Mouse (Mus musculus) urinary bladder, adult 2 months (tissue): ENCODE measurements around the gene Pdhx. TPM values are rescaled to one million over a fixed set of nuclear protein-coding genes. Genes with fewer than 3 reads are reported as not detected.

Experiments
- DNase-seq: peaks from one replicate; pipeline ENCODE4 v3.0.0; 2022; ENCODE audit warnings: low spot score
- polyA plus RNA-seq: library from polyadenylated mRNA; depleted of rRNA; stranded (reverse); fragments of >200 nt; gene quantifications from 2 replicates; pipeline ENCODE4 v1.2.3, GENCODE M21; 2012; rRNA removed

The Pdhx gene
- polyA plus RNA-seq, 1 experiment: 22.1 TPM

DNA sequence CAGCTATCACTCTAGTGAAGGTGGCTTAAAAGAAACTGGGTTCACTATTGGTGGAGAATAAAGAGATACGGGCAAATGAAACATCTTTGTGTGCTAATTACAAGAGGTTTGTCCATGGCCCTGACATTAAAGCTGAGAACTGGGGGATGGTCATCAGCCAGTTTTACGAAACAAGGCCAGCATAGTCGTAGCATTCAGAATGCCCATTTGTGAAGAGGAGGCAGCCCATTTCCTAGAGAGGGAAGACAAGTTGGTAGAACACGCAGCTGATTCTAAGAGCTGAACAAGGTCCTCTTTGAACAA, 85.7 kb downstream of the Pdhx start:
- no peak for DNase-seq

DNA sequence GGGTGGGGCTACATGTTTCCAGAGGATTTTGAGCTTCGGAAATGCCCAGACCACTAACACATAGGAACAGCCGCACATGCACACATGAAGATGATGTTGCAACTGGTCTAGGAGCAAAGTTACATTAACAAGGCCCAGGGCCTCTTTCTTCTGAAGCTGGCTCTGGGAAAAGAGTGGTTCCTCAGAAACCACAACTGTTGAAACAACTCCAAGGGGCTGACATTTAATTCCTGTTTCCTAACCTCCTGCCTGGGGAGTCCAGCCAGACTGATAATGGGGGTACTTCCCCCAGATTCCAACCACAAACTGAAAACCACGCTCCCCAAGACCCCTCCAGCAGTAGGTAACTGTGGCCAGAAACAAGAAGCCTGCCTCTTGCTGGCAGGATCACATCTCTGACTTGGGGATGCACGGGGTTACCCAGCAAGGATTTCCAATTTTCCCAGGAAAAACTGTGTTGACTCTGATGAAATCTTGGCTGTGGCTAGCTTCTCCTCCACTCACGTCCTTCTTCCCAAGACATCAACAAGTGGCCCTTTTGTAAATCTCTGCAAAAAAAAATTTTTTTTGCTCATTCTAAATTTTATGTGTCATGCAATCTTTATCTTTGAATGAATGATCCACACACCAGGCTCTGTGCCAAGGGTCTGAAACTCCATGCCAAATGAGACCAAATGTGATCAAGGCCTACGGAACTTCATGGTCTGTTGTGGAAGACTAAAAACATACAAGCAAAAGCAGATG, 86.2 kb downstream of the Pdhx start:
- DNase-seq: no peak

DNA sequence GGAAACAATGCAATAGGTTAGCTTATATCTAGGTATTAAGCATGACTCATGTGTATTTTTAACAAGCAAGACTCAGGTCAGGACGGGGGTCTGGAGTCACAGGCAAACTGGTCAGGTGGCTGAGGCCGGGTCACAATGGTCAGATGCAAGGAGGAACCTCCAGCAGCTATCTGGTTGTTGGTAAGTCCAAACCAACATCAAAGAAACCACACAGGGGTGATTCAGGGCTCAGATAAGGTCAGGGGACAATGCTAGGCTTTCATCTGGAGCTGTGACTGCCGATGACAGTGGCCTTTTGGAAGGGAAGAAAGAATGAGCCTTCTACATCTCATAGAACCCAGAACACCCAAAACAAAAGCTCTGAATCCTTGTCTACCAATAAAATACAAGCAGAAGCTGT, 86.9 kb downstream of the Pdhx start:
- no peak for DNase-seq

DNA sequence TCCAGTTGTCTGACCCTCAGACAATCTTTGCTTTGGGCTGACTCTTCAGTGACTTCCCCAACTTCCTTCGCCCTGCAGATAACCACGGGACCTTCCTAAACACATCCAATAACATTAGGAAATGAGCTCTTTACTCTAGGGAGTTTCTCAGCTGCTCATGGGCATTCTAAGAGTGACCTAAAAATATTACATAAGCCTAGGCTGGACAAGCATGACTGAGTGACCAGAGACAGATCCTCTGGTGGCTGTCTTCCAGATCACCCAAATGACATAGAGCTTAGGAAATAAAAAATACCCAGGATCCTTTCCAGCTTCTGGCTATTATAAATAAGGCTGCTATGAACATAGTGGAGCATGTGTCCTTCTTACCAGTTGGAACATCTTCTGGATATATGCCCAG, 90.5 kb downstream of the Pdhx start:
- DNase-seq: no peak

DNA sequence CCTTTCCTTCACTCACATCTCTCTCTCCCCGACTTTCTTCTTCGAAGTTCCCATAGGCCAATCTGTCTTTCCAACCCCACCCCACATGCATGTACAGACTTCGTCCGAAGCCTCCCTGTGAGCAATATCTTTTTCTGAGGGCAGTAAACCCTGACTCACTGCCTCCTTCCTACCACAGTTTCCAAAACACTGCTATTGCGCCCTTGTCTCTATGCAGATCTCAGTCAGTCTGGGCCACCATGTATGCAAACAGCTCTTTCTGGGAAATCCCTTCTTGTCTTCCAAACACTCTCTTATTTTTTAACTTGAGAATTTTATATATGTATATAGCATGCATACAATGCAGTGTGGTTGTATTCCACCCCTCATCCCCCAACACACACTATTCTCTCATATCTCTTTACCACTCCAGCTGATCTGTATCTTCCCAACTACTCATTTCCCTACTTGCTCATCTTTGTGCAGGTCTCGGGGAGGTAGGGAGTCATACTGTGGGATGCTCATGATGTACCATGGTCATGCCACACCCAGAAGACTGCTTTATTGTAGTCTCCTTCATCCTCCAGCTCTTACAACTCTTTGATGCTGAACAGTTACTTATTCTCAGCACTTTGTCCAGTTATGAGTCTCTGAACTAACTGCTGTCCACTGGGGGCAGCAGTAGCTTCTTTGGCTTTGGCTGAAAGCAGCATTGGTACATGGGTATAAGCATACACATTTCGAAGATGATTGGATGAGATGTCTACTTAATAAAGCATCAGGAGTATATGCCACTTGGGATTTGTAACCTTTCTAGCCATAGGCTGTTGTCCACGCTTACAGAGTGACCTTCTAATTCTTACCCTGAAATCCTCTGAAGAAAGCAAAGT, 91.6 kb downstream of the Pdhx start:
- DNase-seq: no peak

GRCm38 (mm10) chr2:102980870-102981269, 92.4 kb downstream of the Pdhx start:
- DNase-seq: no peak

GRCm38 (mm10) chr2:102979519-102979918, 93.8 kb downstream of the Pdhx start:
- no peak for DNase-seq

DNA sequence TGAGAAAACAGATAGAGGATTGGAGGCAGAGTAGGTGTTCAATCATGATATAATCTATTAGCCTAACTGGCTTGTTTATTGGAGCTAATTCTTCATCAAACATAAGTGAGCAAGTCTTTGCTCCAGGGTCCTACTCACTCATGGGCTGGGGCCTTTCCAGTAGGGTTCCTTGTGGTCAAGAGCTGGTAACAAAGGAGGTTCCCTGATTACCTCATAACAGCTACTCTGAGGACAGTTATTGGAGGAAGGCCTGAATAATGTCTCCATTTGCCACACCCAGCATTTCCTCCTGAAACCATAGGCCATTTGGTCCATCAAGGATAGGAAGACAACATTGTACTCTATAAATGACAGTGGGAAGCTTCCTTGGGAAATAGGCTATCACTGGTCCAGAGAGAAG, 94.2 kb downstream of the Pdhx start:
- no peak for DNase-seq

DNA sequence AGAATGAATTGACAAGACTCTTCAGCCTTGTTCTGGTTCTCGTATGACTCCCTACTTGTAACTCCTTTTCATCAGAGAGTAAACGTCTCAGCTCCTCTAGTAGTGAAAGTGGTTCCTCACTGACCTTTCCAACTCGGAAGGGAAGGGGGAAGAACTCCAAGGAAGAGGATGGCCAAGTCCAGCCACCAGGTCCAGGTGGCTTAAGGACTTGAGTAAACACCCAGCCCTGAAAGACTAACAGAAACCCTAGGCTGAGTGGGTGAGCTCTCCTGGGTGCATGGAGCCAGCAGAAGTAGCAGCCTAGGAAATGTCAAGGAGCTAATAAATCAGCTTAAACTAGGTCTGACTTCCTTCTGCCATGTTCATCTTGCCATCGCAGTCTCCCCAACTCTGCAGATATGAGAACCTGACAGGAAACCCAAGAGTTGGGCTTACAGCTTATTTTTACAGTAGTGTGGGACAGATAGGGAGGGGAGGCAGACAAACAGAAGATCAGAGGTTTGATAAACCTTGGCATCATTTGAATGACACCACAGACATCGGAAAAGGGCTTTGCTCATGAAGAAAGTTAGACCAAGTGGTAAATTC, 97.9 kb downstream of the Pdhx start:
- DNase-seq: no peak

- no peak for DNase-seq
Measured at GRCm38 (mm10) chr2:102973115-102973514, 100.2 kb downstream of the Pdhx start.

GRCm38 (mm10) chr2:102972575-102972974, 100.7 kb downstream of the Pdhx start:
- DNase-seq: no peak

- no peak for DNase-seq
Measured at GRCm38 (mm10) chr2:102971951-102972350, 101.4 kb downstream of the Pdhx start.

Other genes with a start within 250 kb of the Pdhx start
- 26.9 and 32.5 TPM in 2 replicates for gene Cd44, start 171.8 kb downstream of the Pdhx start, polyA plus RNA-seq
- gene Apip, start 162 bp upstream of the Pdhx start, polyA plus RNA-seq: 34.1 and 35.2 TPM in 2 replicates
- 38.2 and 39.6 TPM in 2 replicates for gene Ehf, start 229.8 kb upstream of the Pdhx start, polyA plus RNA-seq